Mouse (Mus musculus) thymus, postnatal 14 days (tissue): ENCODE measurements around the gene Taldo1.

Source experiments
- DNase-seq: peaks from one replicate; pipeline ENCODE4 v3.0.0; 2021

The Taldo1 gene

GRCm38 (mm10) chr7:141391625-141392551 lies at the start of gene Taldo1:
TSS of gene Taldo1 (plus strand) at chr7:141392199.
- DNase-seq: peak; percentile 98

GRCm38 (mm10) chr7:141343230-141343629 lies 48.8 kb upstream of the Taldo1 start:
- DNase-seq: no peak

GRCm38 (mm10) chr7:141343696-141344095 lies 48.3 kb upstream of the Taldo1 start:
- no peak for DNase-seq

GRCm38 (mm10) chr7:141344787-141345186 lies 47.2 kb upstream of the Taldo1 start:
- no peak for DNase-seq

DNA sequence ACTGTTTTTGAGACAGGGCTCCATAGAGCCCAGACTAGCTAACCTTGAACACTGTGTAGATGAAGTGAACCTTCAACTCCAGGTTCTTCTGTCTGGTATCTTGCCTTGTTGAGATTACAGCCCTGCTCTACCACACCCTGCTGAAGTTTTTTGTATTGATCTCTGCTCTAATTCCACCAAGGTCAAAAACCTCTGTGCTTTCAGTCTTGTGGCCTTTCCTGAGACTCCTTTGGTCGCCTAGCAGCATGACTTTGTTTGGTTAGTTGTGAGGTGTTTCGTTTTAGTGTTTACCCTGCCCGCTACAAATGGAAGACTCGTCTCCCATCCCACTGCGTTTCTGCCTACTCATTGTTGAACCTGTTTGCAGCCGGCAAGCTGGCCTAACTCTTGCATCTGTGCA lies 40.9 kb upstream of the Taldo1 start:
- no peak for DNase-seq

DNA sequence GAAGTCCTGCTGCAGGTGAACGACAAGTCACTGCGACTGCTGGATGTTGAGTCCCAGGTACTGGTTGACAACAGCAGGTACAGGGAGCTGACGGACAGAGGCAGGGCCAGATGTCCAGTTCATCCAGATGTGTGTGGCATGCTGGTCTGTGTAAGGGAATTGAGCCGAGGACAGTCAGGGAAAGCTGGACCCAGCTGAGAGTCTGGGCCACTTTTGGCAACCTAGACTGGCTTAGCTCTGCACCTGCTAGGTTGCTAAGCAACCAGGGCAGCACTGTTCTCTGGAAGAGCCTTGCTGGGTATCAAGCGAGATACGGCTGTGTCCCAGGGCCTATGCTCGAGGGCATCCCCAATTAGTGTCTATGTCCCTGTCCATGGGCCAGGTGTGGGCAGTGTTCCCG lies 36.9 kb upstream of the Taldo1 start:
- no peak for DNase-seq

DNA sequence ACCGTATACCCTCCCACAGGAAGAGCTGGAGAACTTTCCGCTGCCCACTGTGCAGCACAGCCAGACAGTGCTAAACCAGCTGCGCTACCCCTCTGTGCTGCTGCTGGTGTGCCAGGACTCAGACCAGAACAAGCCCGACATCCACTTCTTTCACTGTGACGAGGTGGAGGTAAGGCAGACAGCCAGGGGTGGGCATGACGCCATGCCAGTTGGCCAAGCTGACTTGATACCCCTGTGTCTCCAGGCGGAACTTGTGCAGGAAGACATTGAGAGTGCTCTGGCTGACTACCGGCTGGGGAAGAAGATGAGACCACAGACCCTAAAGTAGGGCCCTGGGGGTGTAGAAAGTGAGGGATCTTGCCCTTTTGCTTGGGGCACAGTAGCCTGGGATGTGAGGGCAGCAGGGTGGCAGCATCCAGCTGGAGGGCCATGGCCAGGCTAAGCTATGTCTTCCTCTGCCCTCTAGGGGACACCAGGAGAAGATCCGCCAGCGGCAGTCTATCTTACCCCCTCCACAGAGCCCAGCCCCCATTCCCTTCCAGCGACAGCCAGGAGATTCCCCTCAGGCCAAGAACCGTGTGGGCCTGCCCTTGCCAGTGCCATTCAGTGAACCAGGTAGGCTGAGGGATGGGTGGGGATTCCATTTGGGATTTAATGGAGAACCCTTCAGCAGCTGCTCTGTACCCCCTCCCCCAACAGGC lies 36.2 kb upstream of the Taldo1 start:
- no peak for DNase-seq

DNA sequence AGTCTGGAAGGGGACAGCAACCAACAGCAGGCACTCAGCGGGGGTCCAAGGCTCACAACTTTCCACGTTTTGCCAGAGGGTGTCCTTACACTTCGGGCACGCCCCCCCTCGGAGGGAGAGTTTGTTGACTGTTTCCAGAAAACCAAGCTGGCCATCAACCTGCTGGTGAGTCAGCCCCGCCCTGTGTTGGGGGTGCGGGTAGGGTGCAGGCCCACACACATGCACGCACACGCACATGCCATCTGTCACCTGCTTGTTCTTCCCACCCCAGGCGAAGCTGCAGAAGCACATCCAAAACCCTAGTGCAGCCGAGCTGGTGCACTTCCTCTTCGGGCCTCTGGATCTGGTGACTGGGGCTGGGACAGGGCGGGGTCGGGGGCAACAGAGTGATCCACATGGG lies 35.0 kb upstream of the Taldo1 start:
- DNase-seq: no peak

GRCm38 (mm10) chr7:141361510-141361909 lies 30.5 kb upstream of the Taldo1 start:
- DNase-seq: peak; percentile 48

GRCm38 (mm10) chr7:141363106-141363751 lies 28.8 kb upstream of the Taldo1 start:
- peak; percentile 77 for DNase-seq

DNA sequence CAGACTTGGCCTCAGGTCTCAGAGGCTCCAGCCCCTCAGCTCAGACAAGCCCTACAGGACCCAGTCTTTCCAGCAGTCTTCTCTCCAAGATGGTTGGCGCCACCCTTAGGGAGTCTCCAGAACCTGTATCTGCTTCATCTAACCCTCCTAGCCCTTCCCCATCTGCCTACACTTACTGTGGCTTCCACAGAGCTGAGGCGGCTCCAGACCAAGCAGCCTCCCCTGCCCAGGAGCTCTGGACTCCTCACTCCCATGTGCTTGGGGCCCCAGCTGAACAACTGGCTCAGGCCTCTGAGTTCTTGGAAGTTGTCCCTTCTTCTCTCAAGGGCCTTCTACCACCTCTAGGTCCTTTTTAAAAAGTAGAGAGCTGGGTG lies 28.3 kb upstream of the Taldo1 start:
- DNase-seq: no peak

GRCm38 (mm10) chr7:141364349-141365048 lies 27.5 kb upstream of the Taldo1 start:
- no peak for DNase-seq

DNA sequence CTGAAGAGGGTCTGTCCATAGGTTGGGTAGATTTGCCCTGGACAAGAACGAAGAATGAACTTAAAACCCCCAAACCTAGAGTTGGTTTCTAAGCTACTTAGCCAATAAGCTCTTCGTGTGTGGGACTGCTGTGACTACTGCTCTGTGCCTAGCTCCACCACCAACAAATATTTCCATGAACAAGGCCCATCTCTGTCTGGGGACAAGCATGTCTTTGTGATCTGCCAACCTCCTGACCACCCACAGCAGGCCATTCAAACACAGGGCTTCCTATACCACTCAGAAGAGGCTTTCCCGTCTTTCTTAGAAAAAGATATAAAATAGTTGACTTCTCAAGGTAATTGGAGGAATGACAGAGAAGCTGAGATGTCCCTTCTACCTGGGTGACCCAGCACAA lies 27.0 kb upstream of the Taldo1 start:
- no peak for DNase-seq

GRCm38 (mm10) chr7:141367358-141367757 lies 24.6 kb upstream of the Taldo1 start:
- DNase-seq: no peak

DNA sequence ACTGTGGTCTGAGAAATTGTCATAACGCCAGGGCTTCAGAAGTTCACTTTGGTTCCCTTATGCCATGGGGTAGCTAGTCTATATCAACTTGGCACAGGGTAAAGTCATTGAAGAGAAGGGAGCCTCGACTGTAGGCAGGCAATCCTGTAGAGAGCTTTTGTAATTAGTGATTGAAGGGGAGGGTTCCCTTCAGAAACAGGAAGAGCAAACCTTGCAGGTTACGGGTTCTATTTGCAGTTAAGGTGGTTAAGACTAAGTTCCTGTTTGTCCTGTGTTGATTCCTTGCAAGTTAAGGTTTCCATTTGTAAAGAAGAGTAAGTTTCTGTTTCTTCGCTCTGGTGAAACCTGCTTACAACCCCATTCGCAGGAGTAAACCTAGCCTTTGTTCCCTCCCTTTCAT lies 22.1 kb upstream of the Taldo1 start:
- DNase-seq: no peak

- DNase-seq: no peak
Observed at GRCm38 (mm10) chr7:141371942-141372595, 19.9 kb upstream of the Taldo1 start.

- no peak for DNase-seq
Observed at GRCm38 (mm10) chr7:141373611-141374010, 18.4 kb upstream of the Taldo1 start.

DNA sequence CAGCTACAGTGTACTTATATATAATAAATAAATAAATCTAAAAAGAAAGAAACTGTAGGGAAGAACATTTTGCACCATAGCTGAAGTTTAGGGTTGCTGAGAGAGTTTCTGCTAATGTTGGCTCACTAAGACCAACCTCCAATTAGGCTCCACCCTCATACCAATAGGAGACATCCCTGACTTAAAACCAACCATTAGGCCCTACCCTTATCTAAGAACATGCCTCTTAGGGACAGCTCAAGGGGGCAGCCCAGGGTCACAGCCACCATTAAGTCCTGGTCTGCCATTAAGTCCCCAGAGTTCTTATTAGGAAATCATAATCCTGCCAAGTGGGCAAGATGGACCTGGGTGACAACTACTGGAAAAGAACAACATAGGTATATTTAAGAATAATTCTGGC lies 17.6 kb upstream of the Taldo1 start:
- no peak for DNase-seq

DNA sequence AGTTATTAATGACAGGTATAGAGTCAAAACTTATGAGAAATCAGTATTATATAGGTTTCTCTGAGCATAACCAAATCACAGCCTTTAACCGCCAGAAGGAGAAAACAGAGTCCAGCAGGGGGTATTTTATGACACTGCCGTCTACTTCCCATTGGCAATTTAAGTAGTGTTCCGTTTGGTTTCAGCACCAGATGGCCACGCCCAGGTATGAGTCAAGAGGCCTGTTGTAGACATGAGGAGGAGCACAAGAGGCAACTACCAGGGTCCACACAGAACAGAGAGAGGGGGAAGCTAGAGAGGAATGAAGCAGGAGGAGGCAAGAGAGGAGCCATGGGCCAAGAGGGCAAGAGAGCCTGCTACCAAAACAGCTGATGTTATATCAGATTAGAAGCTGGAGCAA lies 12.4 kb upstream of the Taldo1 start:
- DNase-seq: no peak

- DNase-seq: no peak
Observed at GRCm38 (mm10) chr7:141381068-141381835, 10.7 kb upstream of the Taldo1 start.

GRCm38 (mm10) chr7:141387807-141388486 lies 4.1 kb upstream of the Taldo1 start:
- DNase-seq: no peak
